Mouse (Mus musculus) regulatory T cell (primary cell): ENCODE results near the gene Tmem184a.

Experiments
- in situ Hi-C: fragments of 300-600 bp; cut with MboI, MseI; formaldehyde crosslinking; loops from one replicate; pipeline ENCODE4 v1.15.1; 2025; ENCODE audit warnings: high pct_unique_total_duplicates

The Tmem184a gene

GRCm38 (mm10) chr5:139819538-139820181 is at the start of gene Tmem184a:
Gene Tmem184a (minus strand): TSS chr5:139819917.
- in situ Hi-C loops = no loop called here

- in situ Hi-C loops = no loop called here
These were observed 43.0 kb upstream of the Tmem184a start for GRCm38 (mm10) chr5:139862759-139863158.

- in situ Hi-C loops = no loop called here
These were observed 40.8 kb upstream of the Tmem184a start for GRCm38 (mm10) chr5:139860328-139861104.

- in situ Hi-C loops = loop anchor here (25.0 kb wide), 1 partner anchor 488 kb away; the partner anchor contains the start of gene Mrm2
These were observed 30.1 kb upstream of the Tmem184a start for GRCm38 (mm10) chr5:139849626-139850320.

GRCm38 (mm10) chr5:139839142-139839541 is 19.4 kb upstream of the Tmem184a start:
- in situ Hi-C loops = loop anchor here (10.0 to 25.0 kb wide), 2 partner anchors 306 to 498 kb away; partner anchors contain the start of gene Mrm2

- in situ Hi-C loops = loop anchor here (10.0 to 25.0 kb wide), 2 partner anchors 306 to 499 kb away; partner anchors contain the start of gene Mrm2
These were observed 18.8 kb upstream of the Tmem184a start for GRCm38 (mm10) chr5:139838476-139838892.

- in situ Hi-C loops = loop anchor here (10.0 to 25.0 kb wide), 2 partner anchors 309 to 502 kb away; partner anchors contain the start of gene Mrm2
These were observed 16.0 kb upstream of the Tmem184a start for GRCm38 (mm10) chr5:139835706-139836105.

- in situ Hi-C loops = loop anchor here (10.0 to 25.0 kb wide), 2 partner anchors 313 to 505 kb away; partner anchors contain the start of gene Mrm2
These were observed 12.4 kb upstream of the Tmem184a start for GRCm38 (mm10) chr5:139832125-139832524.

- in situ Hi-C loops = loop anchor here (10.0 to 25.0 kb wide), 2 partner anchors 314 to 507 kb away; partner anchors contain the start of gene Mrm2
These were observed 11.0 kb upstream of the Tmem184a start for GRCm38 (mm10) chr5:139830734-139831133.

- in situ Hi-C loops = loop anchor here (25.0 kb wide), 1 partner anchor 508 kb away; the partner anchor contains the start of gene Mrm2
These were observed 9.7 kb upstream of the Tmem184a start for GRCm38 (mm10) chr5:139829384-139829783.

- in situ Hi-C loops = loop anchor here (25.0 kb wide), 1 partner anchor 510 kb away; the partner anchor contains the start of gene Mrm2
These were observed 7.9 kb upstream of the Tmem184a start for GRCm38 (mm10) chr5:139827593-139827992.

GRCm38 (mm10) chr5:139826357-139827055 is 6.8 kb upstream of the Tmem184a start, which contains the start of the genes Gm26938 and Psmg3:
Gene Gm26938 (minus strand): TSS chr5:139826407.
Gene Psmg3 (minus strand): TSS chr5:139826885.
- in situ Hi-C loops = loop anchor here (25.0 kb wide), 1 partner anchor 511 kb away; the partner anchor contains the start of gene Mrm2

- in situ Hi-C loops = loop anchor here (25.0 kb wide), 1 partner anchor 511 kb away; the partner anchor contains the start of gene Mrm2
These were observed 6.2 kb upstream of the Tmem184a start for GRCm38 (mm10) chr5:139825947-139826346.

GRCm38 (mm10) chr5:139824531-139824930 is 4.8 kb upstream of the Tmem184a start:
- in situ Hi-C loops = no loop called here

- in situ Hi-C loops = no loop called here
These were observed 2.0 kb upstream of the Tmem184a start for GRCm38 (mm10) chr5:139821466-139822459.

- in situ Hi-C loops = no loop called here
These were observed 916 bp downstream of the Tmem184a start for GRCm38 (mm10) chr5:139818801-139819200.

- in situ Hi-C loops = no loop called here
These were observed 1.7 kb downstream of the Tmem184a start for GRCm38 (mm10) chr5:139818056-139818455.

GRCm38 (mm10) chr5:139817292-139817691 is 2.4 kb downstream of the Tmem184a start:
- in situ Hi-C loops = no loop called here

- in situ Hi-C loops = no loop called here
These were observed 3.3 kb downstream of the Tmem184a start for GRCm38 (mm10) chr5:139816445-139816844.
